Mouse (Mus musculus) lung, postnatal 0 days (tissue): Measurements from ENCODE around the gene Gpr183.

Source experiments
- CTCF ChIP-seq: IDR thresholded peaks from 2 replicates; pipeline ENCODE4 v1.5.1; 2016; ENCODE audit warnings: antibody characterized with exemption, mild to moderate bottlenecking
- EP300 ChIP-seq: IDR thresholded peaks from 2 replicates; pipeline ENCODE4 v1.6.1; 2016; ENCODE audit warnings: antibody characterized with exemption, mild to moderate bottlenecking, control low read depth

- TF ChIP-seq CTCF: no peak
- TF ChIP-seq EP300: no peak
These were observed 6.8 kb downstream of the Gpr183 start for GRCm38 (mm10) chr14:121958041-121958750.
